Mouse (Mus musculus) erythroid progenitor cell, adult 5-6 weeks (primary cell): Measurements from ENCODE around the gene AC131692.1. TPM values are rescaled to one million over a fixed set of nuclear protein-coding genes. Genes with fewer than 3 reads are reported as not detected.
A peak's percentile ranks its signal among the peaks of the same experiment; 100 is the strongest.

Experiments used
- ATAC-seq: replicated peaks from 2 replicates; pipeline ENCODE4 v1.8.0; 2016; ENCODE audit warnings: moderate number of reproducible peaks, mild to moderate bottlenecking, moderate TSS enrichment, inconsistent platforms; ENCODE audit not compliant: poor library complexity, low FRiP score, severe bottlenecking
- total RNA-seq, 2 experiments: library from RNA; stranded (forward) in 1 of 2; stranded (reverse) in 1 of 2; fragments of 150-400 nt in 1 of 2; fragments of 186-747, 209-891 nt in 1 of 2; gene quantifications; 2 replicates each; pipeline versions ENCODE4 v1.2.3 to v1.2.4; 2015 to 2017; ENCODE audit warnings: low replicate concordance in 2 of 2

AC131692.1 gene
- total RNA-seq (2015; ENCODE audit: low replicate concordance) (21.4 TPM in 1 of 2 replicates, not detected in the other), total RNA-seq (2017; ENCODE audit: low replicate concordance) (12.1 and 29.4 TPM in 2 replicates)

DNA sequence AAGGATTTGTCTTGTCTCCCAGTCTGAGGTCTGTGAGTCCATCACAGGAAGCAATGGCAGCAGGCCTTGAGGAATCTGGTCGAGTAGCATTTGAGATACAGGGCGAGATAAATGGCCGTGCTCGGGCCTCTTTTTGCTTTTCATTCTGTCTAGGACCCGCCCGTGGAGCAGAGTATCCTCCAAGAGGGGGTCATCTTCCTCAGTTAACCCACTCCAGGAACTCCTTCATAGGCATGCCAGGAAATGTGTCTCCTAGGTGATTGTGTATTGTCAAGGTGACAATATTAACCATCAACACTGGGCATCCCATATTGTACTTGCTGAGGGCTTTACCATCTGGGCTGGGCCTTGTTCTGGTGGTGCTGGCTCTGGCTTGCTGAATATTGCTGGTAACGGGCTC lies at the start of gene AC131692.1:
TSS of gene AC131692.1 (plus strand) at position 301 of the 400 bp plus-strand sequence.
- ATAC-seq: no peak

DNA sequence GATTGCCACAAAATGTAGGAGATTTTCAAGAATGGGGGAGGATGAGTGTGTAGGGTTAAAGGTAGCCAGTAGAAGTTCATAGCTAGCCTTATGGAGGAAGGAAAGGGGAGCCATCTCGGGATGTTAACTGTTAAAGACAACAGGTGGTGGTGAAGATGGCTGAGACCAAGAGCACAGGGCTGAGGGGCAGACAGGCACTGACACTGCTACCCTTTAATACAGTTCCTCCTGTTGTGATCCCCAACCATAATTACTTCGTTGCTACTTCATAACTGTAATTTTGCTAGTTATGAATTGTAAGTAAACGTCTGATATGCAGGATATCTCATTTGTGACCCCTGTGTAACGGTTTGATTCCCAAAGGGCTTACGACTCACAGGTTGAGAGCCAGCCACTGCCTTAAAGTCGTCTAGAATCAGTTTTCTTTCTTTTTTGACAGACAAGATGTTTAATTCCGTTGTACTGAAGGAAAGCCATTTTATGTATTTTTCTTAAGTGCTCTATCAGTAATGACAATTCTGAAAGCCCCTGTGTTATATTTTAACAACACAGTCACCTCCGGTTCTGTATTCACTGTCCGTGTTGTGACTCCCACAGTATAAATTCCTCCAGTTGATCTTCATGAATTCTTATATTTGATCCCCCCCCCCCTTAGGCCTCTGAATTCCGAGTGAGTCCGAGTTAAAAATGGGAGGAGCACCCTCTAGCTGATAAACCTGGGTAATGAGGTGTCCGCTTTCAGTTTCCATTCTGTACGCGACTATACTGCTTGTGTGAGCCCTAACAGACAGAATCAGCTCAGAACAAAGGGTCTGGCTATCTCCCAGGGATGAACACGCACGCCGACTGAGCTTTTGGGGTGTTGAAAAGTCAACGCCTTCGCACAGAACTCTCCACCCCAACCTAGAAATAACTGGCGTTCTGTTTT lies 48.6 kb upstream of the AC131692.1 start:
- peak; percentile 70 for ATAC-seq

DNA sequence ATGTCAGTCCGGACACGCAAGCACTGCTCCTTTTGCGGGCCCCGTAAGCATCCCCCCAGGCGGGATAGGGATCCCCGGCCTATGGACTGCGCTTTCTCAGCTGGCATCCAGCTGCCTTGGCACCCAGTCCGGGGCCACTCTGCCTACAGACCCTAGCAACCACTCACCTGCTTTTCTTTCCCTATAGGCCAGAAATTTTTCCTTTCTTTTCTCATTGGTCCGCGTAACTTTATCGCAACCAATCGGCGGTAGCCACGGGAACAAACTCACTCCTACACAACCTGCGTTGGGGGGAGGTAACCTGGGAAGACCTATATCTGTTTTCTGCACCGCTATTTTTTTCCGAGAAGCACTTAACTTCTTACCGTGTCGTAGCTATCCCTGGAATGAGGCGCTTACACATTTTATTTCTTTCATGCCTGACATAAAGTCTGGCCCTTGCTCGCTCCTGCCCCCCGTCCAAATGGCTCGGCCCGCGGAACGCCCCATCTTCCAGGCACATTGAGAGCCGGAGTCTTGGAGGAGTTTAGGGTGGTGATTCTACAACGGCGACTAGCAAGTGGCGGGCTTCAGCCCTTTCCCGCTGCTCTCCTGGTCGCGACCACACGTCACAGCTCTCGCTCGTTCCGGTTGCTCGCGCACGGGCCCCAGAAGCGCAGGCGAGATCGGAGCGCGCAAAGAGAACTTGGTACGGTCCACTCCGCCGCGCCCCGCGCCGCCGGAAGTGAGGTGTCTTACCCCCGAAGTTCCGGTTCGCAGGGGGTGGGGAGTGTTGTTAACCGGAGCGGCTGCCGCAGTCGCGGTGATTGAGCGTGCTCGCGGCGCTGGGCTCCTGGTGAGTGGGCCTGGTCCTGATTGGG lies 47.7 kb upstream of the AC131692.1 start, which contains the start of gene Syvn1:
TSS of gene Syvn1 (plus strand) at position 283 of the 860 bp plus-strand sequence.
- peak; percentile 87 for ATAC-seq

DNA sequence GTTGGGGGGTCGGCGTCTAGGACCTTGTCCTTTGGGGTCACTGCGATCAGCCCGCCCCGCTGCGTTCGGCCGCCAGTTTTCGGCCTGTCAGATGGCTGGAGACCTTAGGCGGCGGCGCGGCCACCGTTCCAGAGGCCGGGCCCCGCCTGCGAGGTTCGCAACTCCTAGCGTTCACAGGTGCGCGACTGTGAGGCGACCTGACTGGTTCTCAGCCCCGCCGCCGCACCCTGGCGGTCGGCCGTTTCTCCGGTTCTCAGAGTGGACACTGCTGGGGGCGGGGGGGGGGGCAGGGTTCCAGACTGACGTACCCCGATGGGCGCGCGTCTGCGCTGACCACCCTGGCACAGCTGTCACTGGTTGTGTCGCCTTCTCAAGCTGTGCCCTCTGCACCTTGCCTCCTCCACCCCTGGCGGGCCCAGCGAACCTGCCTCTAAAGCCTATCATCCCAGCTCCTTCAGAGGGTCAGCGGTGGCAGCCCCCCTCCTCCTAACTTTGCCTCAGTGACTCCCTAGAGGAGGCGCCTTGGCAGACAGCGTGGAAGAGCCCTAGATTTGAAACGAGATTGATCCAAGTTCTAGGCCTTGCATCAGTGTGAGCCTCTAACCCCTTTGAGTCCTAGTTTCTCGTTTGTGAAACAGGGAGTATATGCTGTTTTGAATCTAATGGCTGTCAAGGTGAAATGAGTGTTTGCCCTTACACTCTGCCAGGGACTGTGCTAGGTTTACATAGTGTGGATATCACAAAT lies 46.9 kb upstream of the AC131692.1 start:
- ATAC-seq: peak; percentile 15; the same call in 1 of the 2 replicates

DNA sequence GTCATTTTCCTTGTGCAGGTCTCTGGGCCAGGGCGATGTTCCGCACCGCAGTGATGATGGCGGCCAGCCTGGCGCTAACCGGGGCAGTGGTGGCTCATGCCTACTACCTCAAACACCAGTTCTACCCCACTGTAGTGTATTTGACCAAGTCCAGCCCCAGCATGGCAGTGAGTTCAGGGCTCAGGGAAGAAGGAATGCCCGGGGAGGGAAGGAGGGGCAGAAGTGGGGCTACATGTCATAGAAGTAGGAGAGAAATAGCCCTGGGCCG lies 46.4 kb upstream of the AC131692.1 start:
- no peak for ATAC-seq

DNA sequence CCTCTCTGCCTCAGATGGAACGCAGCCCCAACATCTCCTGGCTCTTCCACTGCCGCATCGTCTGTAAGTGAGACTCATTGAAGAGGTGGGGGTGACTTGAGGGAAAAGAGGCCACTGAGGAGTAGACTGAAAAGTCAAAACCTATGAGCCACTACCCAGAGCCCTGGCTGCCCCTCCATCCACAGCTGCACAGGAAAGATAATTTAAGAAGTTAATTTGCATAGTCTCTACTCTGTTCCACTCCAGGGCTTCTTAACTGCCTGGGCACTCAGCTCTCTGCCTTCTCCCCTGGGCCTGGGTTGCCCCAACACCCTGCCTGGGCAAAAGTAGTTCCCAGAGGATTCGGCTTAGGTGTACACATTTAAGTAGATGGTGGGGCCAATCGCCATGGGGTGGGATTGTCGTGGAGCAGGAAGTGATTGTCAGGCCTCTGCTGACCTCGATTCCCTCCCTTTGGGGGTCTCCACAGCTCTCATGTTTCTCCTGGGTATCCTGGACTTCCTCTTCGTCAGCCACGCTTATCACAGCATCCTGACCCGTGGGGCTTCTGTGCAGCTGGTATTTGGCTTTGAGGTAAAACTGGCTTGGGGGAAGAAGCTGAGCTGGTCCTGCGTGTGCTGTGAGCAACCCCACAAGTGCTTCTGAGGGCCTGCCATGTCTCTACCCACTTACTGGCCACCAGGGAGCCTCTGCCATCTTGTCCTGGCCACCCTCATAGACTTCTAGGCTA lies 45.4 kb upstream of the AC131692.1 start:
- no peak for ATAC-seq

DNA sequence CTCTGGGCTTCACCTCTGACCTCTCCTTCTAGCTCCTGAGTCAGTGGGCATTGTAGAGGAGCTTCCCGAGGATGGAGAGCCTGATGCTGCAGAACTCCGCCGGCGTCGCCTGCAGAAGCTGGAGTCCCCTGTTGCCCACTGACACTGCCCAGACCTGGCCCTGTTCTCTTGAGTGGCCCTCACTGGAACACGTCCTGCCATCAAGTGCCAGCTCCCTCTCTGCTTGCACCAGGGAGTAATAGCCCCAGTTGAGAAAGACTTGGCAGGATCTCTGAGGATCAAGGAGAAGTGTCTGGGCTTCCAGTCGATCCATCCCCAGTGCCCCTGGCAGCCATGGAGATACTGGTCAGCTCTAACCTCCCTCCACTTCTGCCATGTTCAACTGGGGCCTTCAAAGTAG lies 41.7 kb upstream of the AC131692.1 start:
- ATAC-seq: no peak

DNA sequence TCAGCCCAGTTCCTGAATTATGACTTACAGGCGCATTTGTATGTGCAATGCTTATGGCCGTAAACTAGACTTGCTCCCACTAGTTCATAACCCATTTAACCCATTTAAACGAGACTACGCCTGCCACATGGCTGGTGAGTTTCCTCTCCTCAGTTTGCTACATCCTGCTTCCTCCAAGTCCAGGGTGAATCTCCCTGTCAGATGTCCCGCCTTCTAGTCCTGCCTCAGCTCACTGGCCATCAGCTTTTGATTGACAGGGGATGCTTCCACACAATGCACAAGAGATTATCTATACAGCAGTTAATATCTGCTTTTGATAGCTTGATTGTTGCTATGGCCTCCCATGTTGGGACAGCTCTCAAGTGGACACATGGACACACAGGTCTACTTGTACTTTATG lies 39.9 kb upstream of the AC131692.1 start:
- no peak for ATAC-seq

DNA sequence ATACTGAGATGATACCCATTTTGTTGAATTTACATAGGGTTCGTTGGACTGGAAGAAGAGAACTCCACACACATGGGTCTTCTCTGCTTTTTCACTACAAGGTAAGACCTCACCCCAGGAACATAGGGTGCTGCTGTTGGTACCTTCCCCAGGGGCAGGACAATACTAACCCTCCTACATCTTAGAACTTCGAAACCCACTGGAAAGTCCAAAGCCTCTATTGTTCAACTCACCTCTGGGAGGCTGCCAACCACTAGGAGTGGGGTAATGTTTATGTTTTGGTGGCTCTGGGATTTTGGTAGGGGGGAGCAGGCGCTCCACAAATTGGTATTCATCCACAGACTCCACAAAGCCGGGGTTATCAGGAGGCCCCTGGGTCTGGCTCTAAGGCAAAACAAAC lies 37.5 kb upstream of the AC131692.1 start:
- ATAC-seq: no peak

DNA sequence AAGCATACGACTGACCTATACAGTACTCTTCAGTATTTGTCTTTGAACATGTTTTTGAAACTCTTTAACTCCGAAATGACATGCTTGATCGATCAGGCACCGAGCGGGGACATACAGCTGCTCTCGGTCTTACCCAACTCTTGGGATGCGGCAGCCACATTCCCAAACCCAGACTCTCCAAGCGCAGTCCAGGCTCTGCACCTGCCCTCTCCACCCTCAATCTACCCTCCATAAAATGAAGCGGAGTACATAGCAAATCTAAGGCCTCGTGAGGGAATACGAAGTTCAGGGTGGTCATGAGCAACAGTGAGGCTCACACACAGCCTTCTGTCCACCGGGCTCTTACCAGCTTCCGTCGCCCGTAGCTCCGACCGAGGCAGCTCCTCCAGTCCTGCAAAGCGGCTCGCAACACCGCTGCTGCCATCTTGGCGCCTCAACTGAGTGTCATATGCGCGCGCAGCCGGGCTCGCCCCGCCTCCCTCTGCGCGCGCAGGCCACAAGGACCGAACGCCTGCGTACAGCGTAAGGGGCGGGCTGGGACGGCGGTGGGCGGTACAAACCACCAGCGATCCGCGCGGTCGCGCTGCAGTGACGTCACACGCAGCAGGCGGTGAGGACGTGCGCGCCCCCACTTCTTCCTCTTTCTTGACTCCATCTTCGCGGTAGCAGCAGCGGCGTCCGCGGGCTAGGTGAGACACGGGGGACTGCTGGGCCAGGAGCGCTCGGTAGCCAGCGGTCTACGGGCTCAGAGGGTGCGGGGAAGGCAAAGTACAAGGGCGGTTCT lies 36.7 kb upstream of the AC131692.1 start, which contains the start of the genes Mrpl49 and Fau:
TSS of gene Mrpl49 (minus strand) at position 473 of the 784 bp plus-strand sequence.
TSS of gene Fau (plus strand) at position 532 of the 784 bp plus-strand sequence.
- ATAC-seq: peak; percentile 81

DNA sequence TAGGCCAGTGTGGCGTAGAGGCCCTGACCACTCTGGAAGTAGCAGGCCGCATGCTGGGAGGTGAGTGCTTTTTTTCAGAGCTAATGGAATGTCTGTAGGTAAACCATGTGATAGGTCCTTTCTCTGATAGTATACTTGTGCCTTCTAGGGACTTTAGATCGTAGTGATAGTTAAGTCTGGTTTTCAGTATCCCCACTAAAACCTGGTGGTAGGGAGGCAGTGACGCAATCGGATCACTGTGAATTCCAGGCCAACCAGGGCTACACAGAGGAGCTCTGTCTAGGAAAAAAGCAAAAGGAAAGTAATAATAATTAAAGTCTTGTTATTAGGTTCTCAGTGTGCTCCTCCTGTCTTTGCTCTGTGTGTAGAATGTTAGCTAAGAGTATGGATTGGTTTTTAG lies 35.7 kb upstream of the AC131692.1 start:
- ATAC-seq: no peak

DNA sequence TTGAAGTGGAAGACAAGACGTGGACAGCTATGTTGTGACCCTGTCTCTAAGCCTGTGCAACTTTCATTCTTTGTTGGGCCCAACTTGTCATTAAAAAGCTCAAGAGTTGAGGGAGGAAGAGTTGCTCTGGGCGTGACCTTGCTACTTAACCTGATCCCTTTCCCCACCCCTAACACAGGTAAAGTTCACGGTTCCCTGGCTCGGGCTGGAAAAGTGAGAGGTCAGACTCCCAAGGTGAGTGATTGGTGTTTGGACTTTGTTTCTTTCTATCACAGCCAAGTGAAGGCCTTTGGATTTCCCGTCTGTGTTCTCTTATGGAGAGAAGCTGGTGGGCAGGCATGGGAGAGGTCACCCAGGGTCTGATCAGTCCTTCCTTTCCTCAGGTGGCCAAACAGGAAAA lies 35.3 kb upstream of the AC131692.1 start:
- ATAC-seq: no peak

DNA sequence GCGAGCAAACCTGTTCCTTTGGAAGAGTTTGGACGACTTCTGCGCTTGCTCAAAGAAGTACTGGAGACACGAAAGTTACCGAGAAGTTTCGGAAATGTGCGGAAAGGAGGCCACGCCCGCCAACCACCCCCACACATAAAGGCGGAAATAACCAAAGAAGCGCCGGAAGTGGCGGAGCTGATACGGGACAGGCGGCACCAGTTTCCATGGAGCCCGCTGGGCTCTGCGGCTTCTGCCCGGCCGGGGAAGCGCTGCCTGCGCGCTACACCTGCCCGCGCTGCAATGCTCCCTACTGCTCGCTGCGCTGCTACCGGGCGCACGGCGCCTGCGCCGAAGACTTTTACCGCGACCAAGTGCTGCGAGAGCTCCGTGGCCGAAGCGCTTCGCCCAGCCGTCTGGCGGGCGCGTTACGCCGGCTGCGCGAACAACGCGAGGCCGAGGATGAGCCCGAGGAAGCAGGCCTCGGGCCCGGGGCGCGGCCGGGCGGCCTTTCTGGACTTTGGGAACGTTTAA lies 33.1 kb upstream of the AC131692.1 start, which contains the start of gene Znhit2:
TSS of gene Znhit2 (plus strand) at position 172 of the 513 bp plus-strand sequence.
- ATAC-seq: peak; percentile 85

DNA sequence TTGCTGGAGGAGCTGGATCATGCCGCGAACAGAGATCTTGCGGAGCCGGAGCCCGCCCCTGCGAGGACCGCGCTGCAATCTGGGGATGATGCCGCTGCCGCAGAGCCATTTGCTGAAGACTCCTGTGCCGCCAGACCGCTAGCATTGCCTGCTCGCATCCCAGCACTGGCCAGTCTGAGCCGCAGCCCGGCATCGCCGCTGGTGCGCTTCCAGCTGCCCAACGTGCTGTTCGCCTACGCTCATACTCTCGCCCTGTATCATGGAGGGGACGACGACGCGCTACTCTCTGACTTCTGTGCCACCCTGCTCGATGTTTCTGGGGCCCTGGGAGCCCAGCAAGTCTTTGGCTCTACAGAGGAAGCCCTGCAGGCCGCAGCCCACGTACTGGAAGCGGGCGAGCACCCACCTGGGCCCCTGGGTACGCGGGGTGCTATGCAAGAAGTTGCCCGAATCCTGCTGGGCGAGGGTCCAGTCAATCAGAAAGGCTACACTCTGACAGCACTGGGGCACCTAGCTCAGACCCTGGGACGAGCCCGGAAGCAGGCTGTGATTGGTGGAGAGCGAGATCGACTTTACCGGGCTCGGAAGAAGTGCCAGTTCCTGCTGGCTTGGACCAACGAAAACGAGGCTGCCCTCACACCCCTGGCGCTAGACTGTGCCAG lies 32.4 kb upstream of the AC131692.1 start:
- 0 out of 2 replicates have a peak, but pooled peaks have one; percentile 4 for ATAC-seq

DNA sequence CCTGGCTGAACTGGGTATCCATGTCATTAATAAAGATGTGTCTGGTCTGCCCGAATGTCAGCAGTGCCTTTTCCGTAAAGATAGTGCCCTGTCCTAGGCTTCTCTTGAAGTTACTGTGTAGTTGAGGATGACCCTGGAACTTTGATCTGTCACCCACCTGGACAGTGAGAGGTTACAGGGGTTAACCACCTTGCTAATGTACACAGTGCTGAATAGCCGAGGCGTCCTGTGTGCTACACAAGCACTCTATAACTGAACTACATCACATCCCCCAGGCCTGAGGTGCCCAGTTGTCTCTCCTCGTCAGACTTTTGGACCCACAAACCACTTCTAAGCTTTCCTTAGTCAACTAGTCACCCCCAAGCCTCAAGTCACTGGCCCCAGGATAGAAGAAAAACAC lies 31.8 kb upstream of the AC131692.1 start:
- no peak for ATAC-seq

DNA sequence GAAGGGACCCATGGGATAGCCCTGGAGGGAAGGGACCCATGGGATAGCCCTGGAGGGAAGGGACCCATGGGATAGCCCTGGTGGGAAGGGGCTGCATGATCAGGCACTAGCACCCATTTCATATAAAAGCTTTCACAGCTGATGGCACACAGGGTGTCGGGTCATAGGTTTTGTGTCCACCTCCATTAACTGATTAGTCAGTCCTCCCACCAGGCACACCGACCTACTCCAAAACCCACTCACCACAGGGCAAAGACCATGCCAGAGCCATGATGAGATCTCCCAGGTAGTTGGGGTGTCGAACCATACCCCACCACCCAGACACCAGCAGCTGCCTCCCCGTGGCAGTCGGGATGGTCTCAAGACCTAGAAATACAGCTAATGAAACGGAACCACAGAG lies 31.1 kb upstream of the AC131692.1 start:
- no peak for ATAC-seq

DNA sequence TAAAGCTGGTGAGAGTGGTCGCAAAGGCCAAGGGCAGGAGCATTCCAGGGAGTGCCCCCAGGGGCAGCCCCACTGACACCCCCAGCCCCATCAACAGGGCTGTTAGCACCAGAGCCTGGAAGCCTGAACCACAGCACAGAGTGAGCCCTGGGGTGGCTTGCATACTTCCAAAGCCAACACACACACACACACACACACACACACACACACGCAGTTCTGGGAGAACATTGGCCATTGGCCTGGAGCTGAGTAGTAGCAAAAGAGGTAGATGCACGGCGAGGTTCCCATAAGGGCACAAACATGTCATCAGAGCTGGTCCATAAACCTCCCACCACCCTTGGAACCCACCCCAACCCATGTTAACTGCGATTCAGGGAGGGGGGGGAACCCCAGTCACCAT lies 27.6 kb upstream of the AC131692.1 start:
- ATAC-seq: no peak
